Mouse (Mus musculus) neural tube, embryonic 15.5 days (tissue): ENCODE results near the gene Rpl4. TPM values are rescaled to one million over a fixed set of nuclear protein-coding genes. Genes with fewer than 3 reads are reported as not detected.

Source experiments
- ATAC-seq: fragments of 200-750 bp; cut with Nextera tagmentation; 2 replicates; pipeline ENCODE4 v1.8.0; 2017; ENCODE audit warnings: mild to moderate bottlenecking, moderate TSS enrichment, moderate library complexity; ENCODE audit not compliant: low FRiP score
- H3K27ac ChIP-seq: fragments of 300-500 bp; sonication (generic); replicated peaks from 2 replicates; pipeline ENCODE4 v1.5.1; 2015; ENCODE audit warnings: mild to moderate bottlenecking, inconsistent platforms
- H3K27me3 ChIP-seq: fragments of 300-500 bp; sonication (generic); replicated peaks from 2 replicates; pipeline ENCODE4 v1.6.1; 2015; ENCODE audit warnings: inconsistent platforms
- H3K36me3 ChIP-seq: fragments of 300-500 bp; sonication (generic); 2 replicates; pipeline ENCODE4 v1.6.1; 2015; ENCODE audit warnings: inconsistent platforms
- H3K4me1 ChIP-seq: fragments of 300-500 bp; sonication (generic); 2 replicates; pipeline ENCODE4 v1.6.1; 2015; ENCODE audit warnings: inconsistent platforms
- H3K4me2 ChIP-seq: fragments of 300-500 bp; sonication (generic); 2 replicates; pipeline ENCODE4 v1.6.1; 2015; ENCODE audit warnings: inconsistent platforms, mild to moderate bottlenecking, moderate library complexity
- H3K4me3 ChIP-seq: fragments of 300-500 bp; sonication (generic); replicated peaks from 2 replicates; pipeline ENCODE4 v1.5.1; 2015; ENCODE audit warnings: mild to moderate bottlenecking, inconsistent platforms
- H3K9ac ChIP-seq: fragments of 300-500 bp; sonication (generic); replicated peaks from 2 replicates; pipeline ENCODE4 v1.6.1; 2015; ENCODE audit warnings: mild to moderate bottlenecking, inconsistent platforms
- H3K9me3 ChIP-seq: fragments of 300-500 bp; sonication (generic); replicated peaks from 2 replicates; pipeline ENCODE4 v1.6.1; 2016; ENCODE audit warnings: inconsistent platforms
- WGBS: fragments of 180-500 bp; shearing (Covaris S2); methylation state at CpG from one replicate; pipeline ENCODE4 v1.1.7; 2015; ENCODE audit warnings: mixed read lengths; 5-methylcytosine and 5-hydroxymethylcytosine counted together
- microRNA-seq: library from miRNA; unstranded; fragments of <30 nt; microRNA quantifications from one replicate; pipeline ENCODE4, GENCODE M21; 2017
- polyA plus RNA-seq: library from polyadenylated mRNA; unstranded; fragments of >200 nt; fragmentation: Nextera tagmentation; extraction: Ambion mirVana; gene quantifications from 2 replicates; pipeline ENCODE4 v1.2.1, GENCODE M21; 2015

Rpl4 gene
- polyA plus RNA-seq, 1 experiment from 2014 or later, result 564 TPM

GRCm38 (mm10) chr9:64220603-64221002 lies 47.4 kb downstream of the Rpl4 start:
- ATAC-seq, result no peak

GRCm38 (mm10) chr9:64221480-64221879 lies 48.3 kb downstream of the Rpl4 start:
- Histone ChIP-seq H3K36me3 (no peaks in the 10 kb centered on the region), H3K9ac (no peak overlapping the region), H3K4me3 (no peak overlapping the region), H3K4me1 (no peaks in the 10 kb centered on the region), H3K27ac (no peak overlapping the region), H3K9me3 (no peaks in the 10 kb centered on the region), H3K27me3 (no peaks in the 10 kb centered on the region), H3K4me2 (no peak overlapping the region)
- 85% methylated on average over 3 of the region's 4 CpGs for WGBS
- ATAC-seq, result no peak

More at GRCm38 (mm10) chr9:64220603-64221002, 47.4 kb downstream of the Rpl4 start:
- H3K9ac ChIP-seq, result no peak overlapping the region
- no peak overlapping the region for H3K4me2 ChIP-seq
- 12% methylated on average over 1 of the region's 1 CpGs for WGBS
- H3K27ac ChIP-seq, result no peak overlapping the region
- no peaks in the 10 kb centered on the region for H3K9me3 ChIP-seq
- H3K4me3 ChIP-seq, result no peak overlapping the region
- H3K36me3 ChIP-seq, result no peaks in the 10 kb centered on the region
- H3K27me3 ChIP-seq, result no peaks in the 10 kb centered on the region
- no peaks in the 10 kb centered on the region for H3K4me1 ChIP-seq

GRCm38 (mm10) chr9:64222098-64222497 lies 48.9 kb downstream of the Rpl4 start:
- Histone ChIP-seq H3K4me2 (no peak overlapping the region), H3K4me3 (no peak overlapping the region), H3K9me3 (no peaks in the 10 kb centered on the region), H3K27me3 (no peaks in the 10 kb centered on the region), H3K4me1 (no peaks in the 10 kb centered on the region), H3K36me3 (no peaks in the 10 kb centered on the region), H3K27ac (no peak overlapping the region), H3K9ac (no peak overlapping the region)
- ATAC-seq, result no peak
- 62% methylated on average over 2 of the region's 2 CpGs for WGBS

- no peaks in the 10 kb centered on the region for H3K27me3 ChIP-seq
- ATAC-seq, result no peak
- H3K9ac ChIP-seq, result no peak overlapping the region
- no peak overlapping the region for H3K4me3 ChIP-seq
- H3K27ac ChIP-seq, result no peak overlapping the region
- no peak overlapping the region for H3K4me2 ChIP-seq
- no peaks in the 10 kb centered on the region for H3K9me3 ChIP-seq
- H3K36me3 ChIP-seq, result no peaks in the 10 kb centered on the region
- peaks cover 5% of the 10 kb centered on the region; the same call in 1 of the 2 replicates for H3K4me1 ChIP-seq
Observed at GRCm38 (mm10) chr9:64225805-64226204, 52.6 kb downstream of the Rpl4 start.

GRCm38 (mm10) chr9:64227736-64228135 lies 54.6 kb downstream of the Rpl4 start:
- H3K36me3 ChIP-seq, result no peaks in the 10 kb centered on the region
- H3K9me3 ChIP-seq, result no peaks in the 10 kb centered on the region
- no peak overlapping the region for H3K9ac ChIP-seq
- H3K4me2 ChIP-seq, result no peak overlapping the region
- no peak overlapping the region for H3K4me3 ChIP-seq
- no peak for ATAC-seq
- WGBS, result 81% methylated on average over 12 of the region's 12 CpGs
- no peaks in the 10 kb centered on the region for H3K27me3 ChIP-seq
- H3K27ac ChIP-seq, result no peak overlapping the region
- H3K4me1 ChIP-seq, result peaks cover 18% of the 10 kb centered on the region

Small RNAs within 50 kb of the gene (microRNA-seq; reads per million reads assigned to microRNA genes)
- not detected for gene Gm24106

Other genes starting within 250 kb of the Rpl4 start
- gene Smad6, start 151.3 kb upstream of the Rpl4 start, polyA plus RNA-seq, result 1.8 and 3.0 TPM in 2 replicates
- not detected in 2 replicates for gene Lctl, start 56.2 kb upstream of the Rpl4 start, polyA plus RNA-seq
- gene Zwilch, start 271 bp upstream of the Rpl4 start, polyA plus RNA-seq, result 6.0 and 8.1 TPM in 2 replicates
- 34.9 and 37.1 TPM in 2 replicates for gene Snapc5, start 5.9 kb downstream of the Rpl4 start, polyA plus RNA-seq
- gene Uchl4, start 61.8 kb downstream of the Rpl4 start, polyA plus RNA-seq, result 2.3 and 3.2 TPM in 2 replicates
- gene Map2k1, start 80.3 kb downstream of the Rpl4 start, polyA plus RNA-seq, result 71.0 and 80.1 TPM in 2 replicates
- 65.7 and 96.3 TPM in 2 replicates for gene Tipin, start 108.2 kb downstream of the Rpl4 start, polyA plus RNA-seq
- gene Dis3l, start 167.9 kb downstream of the Rpl4 start, polyA plus RNA-seq, result 20.5 and 21.8 TPM in 2 replicates
- gene Megf11, start 212.3 kb downstream of the Rpl4 start, polyA plus RNA-seq, result 16.5 and 17.8 TPM in 2 replicates